Mouse (Mus musculus) CH12.LX (cell line): ENCODE measurements around the gene Cog2.

Experiments
- CTCF ChIP-seq, 2 experiments: IDR thresholded peaks in 1 of 2; conservative IDR thresholded peaks in 1 of 2; 2 replicates each; pipeline ENCODE4 v1.5.1; 2011 to 2012; ENCODE audit warnings: low read depth in 2 of 2, low read length in 2 of 2, improper control_type of control experiment in 1 of 2, inconsistent platforms in 1 of 2, mild to moderate bottlenecking in 1 of 2, moderate library complexity in 1 of 2
- E2F4 ChIP-seq: IDR thresholded peaks from 2 replicates; pipeline ENCODE4 v1.6.1; 2011; ENCODE audit warnings: low read depth, low read length, improper control_type of control experiment; ENCODE audit not compliant: insufficient replicate concordance
- EP300 ChIP-seq: IDR thresholded peaks from 2 replicates; pipeline ENCODE4 v1.6.1; 2011; ENCODE audit warnings: low read length, improper control_type of control experiment
- JUND ChIP-seq: conservative IDR thresholded peaks from 2 replicates; pipeline ENCODE4 v1.6.1; 2011; ENCODE audit warnings: low read depth, low read length, improper control_type of control experiment
- KAT2A ChIP-seq: IDR thresholded peaks from 2 replicates; pipeline ENCODE4 v1.6.1; 2012; ENCODE audit warnings: low read length, improper control_type of control experiment, inconsistent platforms; ENCODE audit not compliant: insufficient replicate concordance
- MXI1 ChIP-seq: IDR thresholded peaks from 2 replicates; pipeline ENCODE4 v1.6.1; 2011; ENCODE audit warnings: mild to moderate bottlenecking, low read depth, low read length, improper control_type of control experiment
- POLR2A ChIP-seq: IDR thresholded peaks from 2 replicates; pipeline ENCODE4 v1.6.1; 2011; ENCODE audit warnings: low read depth, mild to moderate bottlenecking, improper control_type of control experiment, low read length
- POLR2AphosphoS2 ChIP-seq: IDR thresholded peaks from 2 replicates; pipeline ENCODE4 v1.6.1; 2011; ENCODE audit warnings: low read depth, low read length, improper control_type of control experiment
- UBTF ChIP-seq: IDR thresholded peaks from 2 replicates; pipeline ENCODE4 v1.6.1; 2012; ENCODE audit warnings: low read depth, mild to moderate bottlenecking, inconsistent platforms, low read length, improper control_type of control experiment, moderate library complexity
- ZC3H11A ChIP-seq: IDR thresholded peaks from 2 replicates; pipeline ENCODE4 v1.6.1; 2012; ENCODE audit warnings: low read depth, mild to moderate bottlenecking, inconsistent platforms, low read length, improper control_type of control experiment

DNA sequence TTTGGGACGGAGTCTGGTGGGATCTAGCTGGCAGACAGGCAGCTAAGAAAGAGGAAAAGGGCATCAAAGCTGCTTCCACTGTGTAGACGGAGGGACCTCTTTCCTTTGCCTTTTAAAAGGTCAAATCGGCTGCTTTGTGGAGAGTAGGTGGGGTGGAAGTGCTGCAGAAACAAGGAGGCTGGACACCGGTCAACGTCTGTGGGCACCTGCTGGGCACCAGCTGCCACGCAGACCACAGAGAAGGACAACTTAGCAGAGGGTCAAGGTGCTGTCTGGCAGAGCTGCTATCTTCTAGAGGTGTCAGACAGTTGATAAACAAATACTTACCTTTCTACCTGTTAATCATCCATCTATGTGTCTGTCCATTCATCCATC is 12.3 kb upstream of the Cog2 start:
- TF ChIP-seq MXI1 (no peak), CTCF (conservative IDR thresholded peaks at IDR 0.05 in 1 of 2, IDR thresholded peaks at IDR 0.05 in 1 of 2; ENCODE audit: low read depth in 2 of 2, low read length in 2 of 2) (no peak), POLR2A (no peak), JUND (no peak), KAT2A (no peak), EP300 (no peak), POLR2AphosphoS2 (no peak), E2F4 (no peak), UBTF (no peak), ZC3H11A (no peak)
